Mouse (Mus musculus): ENCODE results near the gene Bptf. TPM values are rescaled to one million over a fixed set of nuclear protein-coding genes. Genes with fewer than 3 reads are reported as not detected.
"Not testable (repeated sequence)": the region's sequence is repeated elsewhere in the genome, so short reads cannot be mapped to it uniquely, and the experiment has no call there.

The Bptf gene
- total RNA-seq, 1 experiment, result 86.4 TPM

DNA sequence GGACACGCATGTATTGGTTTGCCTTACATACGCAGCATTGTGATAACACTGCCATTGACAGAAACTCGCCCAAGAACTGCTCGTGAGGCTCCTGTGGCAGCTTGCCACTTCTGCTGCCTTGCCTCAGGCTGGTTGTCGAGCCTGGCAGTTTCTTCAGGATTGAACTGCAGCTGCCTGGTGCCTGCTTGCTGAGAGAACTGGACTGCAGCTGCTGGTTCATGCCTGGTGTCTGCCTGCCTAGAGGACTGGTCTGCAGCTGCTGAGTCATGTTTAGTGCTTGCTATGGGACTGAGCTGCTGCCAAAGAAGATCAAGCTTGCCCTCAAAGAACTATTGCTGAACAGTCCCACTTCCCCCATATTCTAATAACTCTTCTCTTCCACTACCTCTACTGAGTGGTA is 23.4 kb upstream of the Bptf start:
- H3K4me1 ChIP-seq (ENCODE audit: control insufficient read depth in 2 of 2, insufficient read depth in 2 of 2, low read length in 2 of 2, poor library complexity in 1 of 2), result peaks cover 0 to 6% of the 10 kb centered on the region in 2 experiments; a peak in 2 of 4 replicates
- in situ Hi-C loops (cut with MboI; ENCODE audit: low sequenced_read_pairs in 2 of 2, unreplicated experiment in 2 of 2), result no loop called here
- no peaks in the 10 kb centered on the region for H3K9me3 ChIP-seq (ENCODE audit: control insufficient read depth, insufficient read depth, low read depth, low read length)
- H3K27ac ChIP-seq (ENCODE audit: insufficient read depth, low read depth, low read length, poor library complexity, severe bottlenecking), result no peak overlapping the region
- H3K9ac ChIP-seq (ENCODE audit: insufficient read depth, low read depth, low read length, poor library complexity, severe bottlenecking), result no peak overlapping the region
- no peak for DNase-seq (ENCODE audit: low read depth, low spot score)
- H3K36me3 ChIP-seq (ENCODE audit: control insufficient read depth, insufficient read depth, low read length, poor library complexity, severe bottlenecking), result no peaks in the 10 kb centered on the region
- no peak overlapping the region for H3K4me3 ChIP-seq (ENCODE audit: insufficient read depth in 1 of 2, low read depth in 1 of 2, low read length in 2 of 2, poor library complexity in 1 of 2, severe bottlenecking in 1 of 2)
- TF ChIP-seq HCFC1 (IDR thresholded peaks at IDR 0.05; ENCODE audit: borderline replicate concordance, insufficient read depth, low read length) (no peak), CHD2 (IDR thresholded peaks at IDR 0.05; ENCODE audit: low read depth, low read length) (no peak), ZNF384 (IDR thresholded peaks at IDR 0.05; ENCODE audit: low read depth, low read length) (no peak), ZC3H11A (IDR thresholded peaks at IDR 0.05; ENCODE audit: borderline replicate concordance, low read depth, low read length) (no peak), MAFK (IDR thresholded peaks at IDR 0.05; ENCODE audit: insufficient read depth, low read depth, low read length) (0 out of 2 replicates have a peak, but pooled peaks have one; percentile 29)

DNA sequence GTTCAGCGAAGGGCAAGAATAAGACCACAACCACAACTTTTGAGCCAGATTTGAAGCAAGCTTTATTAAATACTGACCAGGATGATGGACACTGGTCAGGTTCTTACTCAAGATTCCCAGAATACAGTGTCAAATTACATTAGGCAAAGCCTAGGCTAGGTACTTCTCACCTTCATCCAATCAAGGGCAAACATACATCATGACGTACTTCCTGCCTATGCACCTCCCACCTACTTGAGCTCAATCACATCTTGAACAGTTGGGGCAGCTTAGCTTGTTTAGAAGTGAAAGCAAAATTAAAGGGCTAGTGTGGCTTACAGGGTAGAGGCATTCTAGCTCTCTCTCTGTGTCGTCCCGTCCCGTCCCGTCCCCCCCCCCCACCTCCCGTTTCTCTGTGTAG is 22.5 kb upstream of the Bptf start:
- no peaks in the 10 kb centered on the region for H3K9me3 ChIP-seq (ENCODE audit: control insufficient read depth, insufficient read depth, low read depth, low read length)
- H3K4me3 ChIP-seq (ENCODE audit: insufficient read depth in 1 of 2, low read depth in 1 of 2, low read length in 2 of 2, poor library complexity in 1 of 2, severe bottlenecking in 1 of 2), result peak overlapping the region; percentile 37 to 40; a peak in 3 of 4 replicates
- 0 out of 2 replicates have a peak overlapping the region, but pooled peaks have one; percentile 41 for H3K27ac ChIP-seq (ENCODE audit: insufficient read depth, low read depth, low read length, poor library complexity, severe bottlenecking)
- no peak for TF ChIP-seq ZNF384 (IDR thresholded peaks at IDR 0.05; ENCODE audit: low read depth, low read length)
- TF ChIP-seq MAFK (IDR thresholded peaks at IDR 0.05; ENCODE audit: insufficient read depth, low read depth, low read length), result no peak
- no peak for TF ChIP-seq CHD2 (IDR thresholded peaks at IDR 0.05; ENCODE audit: low read depth, low read length)
- TF ChIP-seq HCFC1 (IDR thresholded peaks at IDR 0.05; ENCODE audit: borderline replicate concordance, insufficient read depth, low read length), result no peak
- no peak for TF ChIP-seq ZC3H11A (IDR thresholded peaks at IDR 0.05; ENCODE audit: borderline replicate concordance, low read depth, low read length)
- peak overlapping the region; percentile 57 for H3K9ac ChIP-seq (ENCODE audit: insufficient read depth, low read depth, low read length, poor library complexity, severe bottlenecking)
- H3K4me1 ChIP-seq (ENCODE audit: control insufficient read depth in 2 of 2, insufficient read depth in 2 of 2, low read length in 2 of 2, poor library complexity in 1 of 2), result peaks cover 0 to 6% of the 10 kb centered on the region in 2 experiments; a peak in 2 of 4 replicates
- no peak for DNase-seq (ENCODE audit: low read depth, low spot score)
- H3K36me3 ChIP-seq (ENCODE audit: control insufficient read depth, insufficient read depth, low read length, poor library complexity, severe bottlenecking), result no peaks in the 10 kb centered on the region
- in situ Hi-C loops (cut with MboI; ENCODE audit: low sequenced_read_pairs in 2 of 2, unreplicated experiment in 2 of 2), result no loop called here

DNA sequence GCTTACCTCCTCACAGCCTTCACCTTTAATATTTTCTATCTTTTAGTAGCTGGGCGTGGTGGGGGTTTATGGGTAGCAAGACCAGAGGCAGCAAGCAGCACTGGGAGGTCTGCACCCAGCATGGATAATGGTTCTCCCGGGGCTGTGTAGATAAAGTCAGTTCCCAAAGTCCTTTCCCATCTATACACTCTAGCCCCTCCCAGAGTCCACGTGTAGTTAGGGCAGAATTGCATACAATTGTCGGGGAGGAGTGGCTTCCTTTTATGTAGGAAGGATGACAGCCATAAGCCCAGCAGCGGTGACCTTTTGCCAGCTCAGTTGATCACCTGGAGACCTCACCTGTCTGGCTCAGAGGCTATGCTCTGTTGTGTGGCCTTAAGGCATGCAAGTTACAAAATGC is 21.7 kb upstream of the Bptf start:
- Histone ChIP-seq H3K9ac (ENCODE audit: insufficient read depth, low read depth, low read length, poor library complexity, severe bottlenecking) (no peak overlapping the region), H3K36me3 (ENCODE audit: control insufficient read depth, insufficient read depth, low read length, poor library complexity, severe bottlenecking) (no peaks in the 10 kb centered on the region), H3K4me3 (ENCODE audit: insufficient read depth in 1 of 2, low read depth in 1 of 2, low read length in 2 of 2, poor library complexity in 1 of 2, severe bottlenecking in 1 of 2) (no peak overlapping the region), H3K27ac (ENCODE audit: insufficient read depth, low read depth, low read length, poor library complexity, severe bottlenecking) (no peak overlapping the region; the same call in 1 of the 2 replicates), H3K9me3 (ENCODE audit: control insufficient read depth, insufficient read depth, low read depth, low read length) (no peaks in the 10 kb centered on the region), H3K4me1 (ENCODE audit: control insufficient read depth in 2 of 2, insufficient read depth in 2 of 2, low read length in 2 of 2, poor library complexity in 1 of 2) (peaks cover 0 to 6% of the 10 kb centered on the region in 2 experiments; a peak in 2 of 4 replicates)
- DNase-seq (ENCODE audit: low read depth, low spot score), result no peak
- TF ChIP-seq HCFC1 (IDR thresholded peaks at IDR 0.05; ENCODE audit: borderline replicate concordance, insufficient read depth, low read length) (no peak), ZC3H11A (IDR thresholded peaks at IDR 0.05; ENCODE audit: borderline replicate concordance, low read depth, low read length) (no peak), CHD2 (IDR thresholded peaks at IDR 0.05; ENCODE audit: low read depth, low read length) (no peak), ZNF384 (IDR thresholded peaks at IDR 0.05; ENCODE audit: low read depth, low read length) (no peak), MAFK (IDR thresholded peaks at IDR 0.05; ENCODE audit: insufficient read depth, low read depth, low read length) (no peak)
- in situ Hi-C loops (cut with MboI; ENCODE audit: low sequenced_read_pairs in 2 of 2, unreplicated experiment in 2 of 2), result no loop called here

DNA sequence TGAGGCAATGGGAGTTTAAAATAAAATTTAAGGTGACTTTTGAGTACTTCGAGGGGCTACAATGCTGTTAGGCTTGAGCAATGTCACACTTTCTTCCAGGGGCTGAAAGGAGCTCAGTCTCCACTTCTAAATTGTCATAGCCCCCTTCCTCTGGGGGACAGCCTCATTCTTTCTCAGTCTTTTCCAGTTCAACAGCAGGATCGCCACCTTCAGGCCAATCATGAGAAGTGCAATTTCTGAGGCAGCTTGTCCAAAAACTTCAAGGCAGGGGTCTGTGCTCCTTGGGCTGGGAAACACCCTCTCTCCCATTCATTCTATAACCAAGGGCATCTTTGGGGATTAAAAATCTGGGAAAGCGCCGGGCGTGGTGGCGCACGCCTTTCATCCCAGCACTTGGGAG is 19.9 kb upstream of the Bptf start:
- H3K4me1 ChIP-seq (ENCODE audit: control insufficient read depth in 2 of 2, insufficient read depth in 2 of 2, low read length in 2 of 2, poor library complexity in 1 of 2), result peaks cover 0 to 6% of the 10 kb centered on the region in 2 experiments; a peak in 2 of 4 replicates
- no peak overlapping the region for H3K4me3 ChIP-seq (ENCODE audit: insufficient read depth in 1 of 2, low read depth in 1 of 2, low read length in 2 of 2, poor library complexity in 1 of 2, severe bottlenecking in 1 of 2)
- H3K9ac ChIP-seq (ENCODE audit: insufficient read depth, low read depth, low read length, poor library complexity, severe bottlenecking), result no peak overlapping the region
- in situ Hi-C loops (cut with MboI; ENCODE audit: low sequenced_read_pairs in 2 of 2, unreplicated experiment in 2 of 2), result no loop called here
- DNase-seq (ENCODE audit: low read depth, low spot score), result no peak
- H3K27ac ChIP-seq (ENCODE audit: insufficient read depth, low read depth, low read length, poor library complexity, severe bottlenecking), result no peak overlapping the region; the same call in 1 of the 2 replicates
- no peak for TF ChIP-seq CHD2 (IDR thresholded peaks at IDR 0.05; ENCODE audit: low read depth, low read length)
- 0 out of 2 replicates have a peak, but pooled peaks have one; percentile 31 for TF ChIP-seq ZC3H11A (IDR thresholded peaks at IDR 0.05; ENCODE audit: borderline replicate concordance, low read depth, low read length)
- no peaks in the 10 kb centered on the region for H3K9me3 ChIP-seq (ENCODE audit: control insufficient read depth, insufficient read depth, low read depth, low read length)
- no peaks in the 10 kb centered on the region for H3K36me3 ChIP-seq (ENCODE audit: control insufficient read depth, insufficient read depth, low read length, poor library complexity, severe bottlenecking)

DNA sequence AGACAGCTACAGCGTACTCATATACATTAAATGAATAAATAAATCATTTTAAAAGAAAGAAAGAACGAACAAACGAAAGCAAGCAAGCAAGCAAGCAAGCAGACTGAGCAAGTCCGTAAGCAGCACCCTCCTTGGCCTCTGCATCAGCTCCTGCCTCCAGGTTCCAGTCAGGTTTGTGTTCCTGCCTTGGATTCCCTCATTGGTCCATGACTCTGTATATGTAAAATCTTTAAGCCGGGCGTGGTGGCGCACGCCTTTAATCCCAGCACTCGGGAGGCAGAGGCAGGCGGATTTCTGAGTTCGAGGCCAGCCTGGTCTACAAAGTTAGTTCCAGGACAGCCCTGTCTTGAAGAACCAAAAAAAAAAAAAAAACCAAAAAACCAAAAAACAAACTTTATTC is 12.0 kb upstream of the Bptf start:
- in situ Hi-C loops (cut with MboI; ENCODE audit: low sequenced_read_pairs in 2 of 2, unreplicated experiment in 2 of 2); H3K4me1 ChIP-seq (ENCODE audit: control insufficient read depth in 2 of 2, insufficient read depth in 2 of 2, low read length in 2 of 2, poor library complexity in 1 of 2); H3K36me3 ChIP-seq (ENCODE audit: control insufficient read depth, insufficient read depth, low read length, poor library complexity, severe bottlenecking); DNase-seq (ENCODE audit: low read depth, low spot score); H3K9me3 ChIP-seq (ENCODE audit: control insufficient read depth, insufficient read depth, low read depth, low read length); H3K4me3 ChIP-seq (ENCODE audit: insufficient read depth in 1 of 2, low read depth in 1 of 2, low read length in 2 of 2, poor library complexity in 1 of 2, severe bottlenecking in 1 of 2); H3K27ac ChIP-seq (ENCODE audit: insufficient read depth, low read depth, low read length, poor library complexity, severe bottlenecking); H3K9ac ChIP-seq (ENCODE audit: insufficient read depth, low read depth, low read length, poor library complexity, severe bottlenecking): not testable (repeated sequence)

Measured in ES-E14 (cell line).